Mouse (Mus musculus): Measurements from ENCODE around the gene Rabggta.

Gene Rabggta

DNA sequence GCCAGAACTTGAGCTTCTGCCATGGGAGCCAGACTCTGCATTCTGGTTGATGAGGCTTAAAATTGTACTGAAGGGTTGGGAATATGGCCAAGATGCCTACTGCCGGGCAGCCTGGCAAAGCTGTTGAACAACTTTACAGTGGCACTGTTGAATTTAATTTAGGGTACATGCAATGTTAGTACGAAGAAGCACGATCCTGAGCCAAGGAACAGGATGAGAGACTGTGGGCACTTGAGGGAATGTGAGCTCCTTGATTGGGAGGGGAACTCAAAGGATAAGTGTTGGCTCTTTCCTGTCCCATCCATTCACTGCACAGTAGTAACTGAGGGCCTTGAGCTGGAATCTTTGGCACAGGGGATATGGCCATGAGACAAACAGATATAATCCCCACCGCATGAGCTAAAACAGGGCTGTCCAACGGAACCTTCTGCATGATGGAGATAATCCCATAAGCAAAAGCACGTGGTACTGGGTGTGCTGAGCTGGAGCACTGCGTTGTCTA, 8.5 kb upstream of the Rabggta start:
- DNase-seq: no peak

GRCm38 (mm10) chr14:55730116-55730515, 8.1 kb upstream of the Rabggta start:
- DNase-seq: no peak

- DNase-seq: no peak
Observed at GRCm38 (mm10) chr14:55727889-55728685, 6.0 kb upstream of the Rabggta start.

- DNase-seq: no peak
Observed at GRCm38 (mm10) chr14:55726261-55726660, 4.2 kb upstream of the Rabggta start.

DNA sequence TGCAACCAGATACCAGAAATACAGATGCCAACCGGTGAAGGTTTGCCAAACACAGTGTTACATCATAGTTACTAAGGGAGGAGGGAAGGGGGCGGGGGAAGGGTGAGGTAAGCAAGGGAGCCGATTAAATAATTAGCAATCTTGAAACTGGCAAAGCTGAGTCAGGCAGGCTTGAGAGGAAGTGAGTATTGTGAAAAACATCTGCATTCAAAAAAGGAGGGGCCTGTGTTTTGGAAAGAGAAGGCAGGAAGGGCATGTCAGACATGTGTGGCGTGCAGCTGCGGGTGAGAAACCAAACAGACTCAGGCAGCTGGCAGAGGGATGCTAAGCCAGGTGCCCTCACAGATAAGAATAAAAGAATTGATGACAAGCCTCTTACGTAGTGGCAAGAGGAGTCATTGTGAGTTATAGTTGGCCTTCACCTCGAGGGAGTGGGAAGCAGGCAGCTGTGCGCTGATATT, 2.4 kb upstream of the Rabggta start:
- DNase-seq: peak; percentile 26

DNA sequence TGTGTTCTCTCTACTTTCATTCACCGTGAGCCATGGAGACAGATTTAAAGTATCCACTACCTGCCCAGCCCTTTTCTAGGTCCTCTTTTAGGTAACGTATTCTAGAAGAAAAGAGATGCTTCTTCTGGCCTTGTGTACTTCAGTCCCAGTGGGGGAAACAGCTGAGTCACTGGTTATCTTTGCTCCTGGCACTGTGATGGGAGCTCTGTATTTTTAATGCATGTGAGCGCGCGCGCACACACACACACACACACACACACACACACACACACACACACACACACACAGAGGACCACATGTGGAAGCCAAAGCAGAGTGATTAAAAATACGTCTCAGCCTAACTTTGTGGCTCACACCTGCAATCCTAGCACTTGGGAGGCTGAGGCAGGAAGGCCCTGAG, 1.4 kb upstream of the Rabggta start:
- no peak for DNase-seq

- no peak for DNase-seq
Observed at GRCm38 (mm10) chr14:55722438-55722945, 429 bp upstream of the Rabggta start.

DNA sequence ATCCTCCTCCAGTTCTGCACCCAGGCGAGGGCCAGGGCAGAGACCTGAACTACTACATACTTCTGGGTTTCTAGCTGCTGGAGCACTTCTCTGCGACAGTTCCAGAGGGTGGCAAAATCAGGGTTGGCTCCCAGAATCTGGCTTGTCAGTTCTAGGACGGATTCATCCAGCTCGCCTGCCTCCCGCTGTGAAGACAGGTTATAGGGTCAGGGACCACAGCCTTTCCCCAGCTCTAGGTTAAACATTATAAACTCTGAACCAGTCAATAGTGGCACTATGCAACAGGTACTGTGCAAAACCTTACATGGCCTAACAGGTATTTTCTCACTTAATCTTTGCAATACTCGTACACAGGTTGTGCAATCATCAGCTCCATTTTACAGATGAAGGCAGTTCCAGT, 987 bp downstream of the Rabggta start:
- peak; percentile 63 for DNase-seq

DNA sequence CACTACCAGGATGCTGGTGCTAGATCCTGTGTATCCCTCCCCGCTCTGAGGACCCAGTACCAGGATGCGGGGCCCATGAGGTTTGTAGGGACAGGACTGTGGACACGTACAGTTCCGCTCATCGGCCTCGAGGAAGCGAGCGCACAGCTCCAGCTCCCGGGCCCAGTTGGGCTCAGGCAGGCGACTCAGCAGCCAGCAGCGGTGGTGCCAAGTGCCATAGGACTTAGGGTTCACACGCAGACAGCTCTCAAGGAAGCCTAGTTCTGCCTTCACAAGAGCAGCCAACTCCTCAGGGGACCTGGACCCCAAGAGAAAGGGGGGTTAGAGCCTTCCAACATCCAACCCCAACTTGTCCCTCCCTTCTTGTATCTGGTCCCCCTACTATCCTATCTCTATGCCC, 1.4 kb downstream of the Rabggta start:
- no peak for DNase-seq

DNA sequence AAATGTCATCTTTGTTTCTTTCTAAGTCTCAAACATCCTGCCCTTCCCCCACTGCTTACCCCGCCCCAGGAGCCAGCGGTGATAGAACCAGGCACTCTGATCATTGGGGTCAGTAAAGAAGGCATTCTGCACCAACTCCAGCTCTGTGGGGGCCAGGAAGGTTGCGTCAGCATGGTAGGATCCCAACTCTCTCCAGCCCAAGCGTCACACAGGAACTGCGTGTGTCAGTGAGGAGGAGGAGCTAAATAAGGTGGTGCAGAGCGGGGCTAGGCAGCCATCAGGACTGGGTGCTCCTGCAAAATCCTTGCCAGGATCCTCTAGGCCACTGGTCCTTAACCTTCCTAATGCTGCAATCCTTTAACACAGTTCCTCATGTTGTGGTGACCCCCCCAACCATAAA, 2.3 kb downstream of the Rabggta start:
- no peak for DNase-seq

DNA sequence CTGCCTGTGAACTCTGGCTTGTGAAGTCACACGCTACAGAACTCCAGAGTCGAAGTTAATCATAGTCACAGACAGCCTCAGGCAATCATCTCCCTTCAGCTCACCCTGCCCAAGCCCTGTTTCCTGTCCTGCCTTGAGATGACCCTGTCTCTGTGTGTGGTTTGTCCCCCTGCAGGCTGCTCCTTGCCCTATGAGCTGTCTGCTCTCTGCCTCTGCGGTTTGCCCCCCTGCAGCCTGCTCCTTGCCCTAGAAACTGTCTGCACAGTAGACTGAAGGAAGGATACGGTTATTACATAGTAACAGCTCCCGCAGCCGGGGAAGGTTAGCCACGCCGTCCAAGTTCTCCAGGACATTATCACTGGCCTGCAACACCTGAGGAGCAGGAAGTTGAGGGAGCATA, 5.2 kb downstream of the Rabggta start:
- DNase-seq: peak; percentile 78

DNA sequence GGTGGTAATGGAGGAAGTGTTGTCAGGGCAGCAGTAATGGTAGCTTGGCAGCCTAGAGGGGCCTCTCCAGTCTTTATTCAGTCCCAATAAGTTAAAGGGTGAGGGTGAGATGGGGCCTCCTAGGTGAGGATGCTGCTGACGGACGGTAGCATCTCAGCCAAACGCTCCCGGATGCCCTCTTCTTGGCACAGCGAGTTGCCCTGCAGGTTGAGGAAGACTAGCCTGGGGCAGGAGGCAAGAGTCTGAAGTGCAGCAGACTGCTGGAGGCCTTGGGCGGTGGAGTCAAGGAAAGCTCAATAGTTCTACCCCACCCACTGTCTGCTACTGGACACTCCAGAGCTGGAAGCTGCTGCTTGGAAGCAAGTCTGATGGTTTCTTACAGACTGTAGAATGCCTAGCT, 5.8 kb downstream of the Rabggta start:
- peak; percentile 47 for DNase-seq

GRCm38 (mm10) chr14:55714893-55715292, 7.2 kb downstream of the Rabggta start:
- DNase-seq: no peak

GRCm38 (mm10) chr14:55713729-55714122, 8.3 kb downstream of the Rabggta start, which contains the start of gene Tgm1:
Gene Tgm1, minus strand, starts transcription at chr14:55713926.
- DNase-seq: no peak

DNA sequence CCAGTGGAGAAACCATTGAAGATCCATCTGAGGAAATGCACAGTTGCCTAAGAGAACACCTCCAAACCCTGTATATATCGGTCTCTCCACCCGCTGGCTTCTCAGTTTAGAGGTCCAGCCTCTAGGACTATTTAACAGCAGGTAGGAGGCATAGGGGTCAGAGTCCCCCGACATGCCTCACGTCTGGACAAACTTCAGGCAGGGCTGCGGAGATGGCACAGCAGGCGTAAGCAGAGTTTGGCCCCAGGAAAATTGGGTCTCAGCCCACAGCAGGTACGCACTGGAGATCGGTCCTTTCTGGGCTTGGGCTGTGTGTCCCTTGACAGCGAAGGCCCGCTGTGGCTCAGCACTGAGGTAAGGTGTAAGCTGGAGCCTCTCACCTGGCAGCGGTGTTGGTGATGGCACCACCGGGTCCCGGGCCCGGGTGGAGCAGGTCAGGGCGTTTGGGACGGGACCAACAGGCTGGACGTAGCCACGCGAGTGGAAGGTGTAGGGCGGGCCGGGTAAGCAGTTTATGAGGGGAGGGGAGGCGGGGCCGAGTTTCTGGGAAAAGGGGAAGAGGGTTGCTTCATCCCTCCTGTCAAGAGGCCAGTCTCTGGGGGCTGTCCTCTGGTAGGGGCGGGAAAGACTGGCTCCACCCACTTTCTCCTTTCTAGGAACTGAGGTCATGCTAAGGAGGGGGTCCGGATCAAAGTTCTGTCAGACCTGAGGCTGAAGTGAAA, 8.9 kb downstream of the Rabggta start:
- peak; percentile 77 for DNase-seq

GRCm38 (mm10) chr14:55711786-55712185, 10.3 kb downstream of the Rabggta start:
- no peak for DNase-seq

DNA sequence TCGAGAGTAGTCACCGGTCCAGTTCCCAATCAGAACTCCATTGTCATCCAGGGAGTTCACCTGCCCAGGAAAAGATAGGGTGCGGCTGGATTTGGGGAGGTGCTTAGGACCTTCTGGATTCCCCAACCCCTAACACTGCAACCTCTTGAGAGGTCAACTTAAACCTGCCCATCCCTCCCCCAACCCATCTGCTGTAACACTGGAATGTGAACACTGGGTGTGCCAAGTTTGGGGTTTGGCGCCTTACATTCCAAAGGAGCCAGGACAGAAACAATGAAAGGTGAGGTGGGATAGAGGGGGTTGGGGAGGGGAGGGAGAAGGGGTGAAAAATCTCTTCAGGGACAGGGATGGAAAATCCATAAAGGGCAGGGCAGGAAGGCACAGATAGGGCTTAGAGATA, 12.6 kb downstream of the Rabggta start:
- no peak for DNase-seq

DNA sequence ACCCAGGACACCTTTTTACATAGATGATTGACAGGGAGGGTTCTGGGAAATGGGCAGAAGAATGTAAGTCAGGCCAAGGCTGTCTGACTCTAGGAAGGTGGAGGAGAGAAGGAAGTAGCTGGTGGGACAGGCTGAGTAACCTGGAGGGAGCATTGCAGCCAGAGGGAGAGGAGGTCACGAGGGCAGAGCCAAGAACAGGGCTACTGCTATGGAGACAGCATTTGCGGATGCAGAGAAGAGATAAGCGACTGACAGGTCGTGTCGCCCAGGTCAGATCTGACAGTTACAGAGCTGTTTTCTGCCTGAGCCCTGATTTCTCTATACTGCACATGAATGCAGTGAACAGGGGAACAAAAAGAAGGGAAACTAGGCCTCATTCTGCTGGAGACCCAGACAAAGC, 14.7 kb downstream of the Rabggta start:
- no peak for DNase-seq

DNA sequence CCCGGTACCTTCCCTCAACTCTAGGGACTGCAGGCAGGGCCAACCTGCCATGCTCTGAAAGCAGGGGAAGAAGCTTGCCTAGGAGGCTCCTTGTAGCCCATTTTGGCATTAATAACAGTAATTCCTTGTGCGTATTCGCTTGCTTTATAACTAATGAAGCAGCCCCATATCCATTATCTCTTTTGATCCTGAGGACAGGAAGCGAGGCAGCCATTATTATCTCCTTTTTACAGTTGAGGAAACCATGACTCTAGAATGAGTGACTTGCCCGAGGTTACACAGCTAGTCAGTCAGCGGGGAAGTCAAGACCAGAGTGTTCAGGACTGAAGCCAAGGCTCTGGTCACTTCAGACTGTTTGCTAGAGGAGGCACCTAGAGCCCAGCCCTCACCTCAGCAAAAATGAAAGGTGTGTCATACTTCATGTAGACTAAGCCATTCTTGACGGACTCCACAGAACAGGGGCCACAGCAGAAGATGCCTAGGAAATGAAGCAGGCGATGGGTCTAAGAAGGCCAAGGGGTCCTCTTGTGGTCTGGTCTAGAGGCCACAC, 15.9 kb downstream of the Rabggta start:
- DNase-seq: no peak

DNA sequence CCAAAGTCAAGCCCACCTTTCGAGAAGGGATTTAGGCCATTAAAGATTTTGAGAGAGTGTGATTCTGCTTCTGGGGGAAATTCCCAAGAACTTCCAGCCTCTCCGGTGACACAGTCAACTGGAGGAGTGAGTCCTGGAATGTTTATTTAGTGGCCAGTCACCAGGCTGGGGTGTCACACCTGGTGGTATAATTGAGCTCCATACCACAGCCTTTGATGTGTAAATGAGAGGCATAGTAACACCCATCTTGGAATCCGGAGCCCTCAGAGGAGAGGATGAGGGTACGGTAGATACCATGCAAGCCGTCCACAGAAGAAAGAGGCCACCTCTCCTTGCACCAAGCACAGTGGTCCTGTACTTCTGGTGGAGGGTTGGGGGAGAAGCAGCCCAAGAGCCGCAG, 19.3 kb downstream of the Rabggta start:
- DNase-seq: no peak

DNA sequence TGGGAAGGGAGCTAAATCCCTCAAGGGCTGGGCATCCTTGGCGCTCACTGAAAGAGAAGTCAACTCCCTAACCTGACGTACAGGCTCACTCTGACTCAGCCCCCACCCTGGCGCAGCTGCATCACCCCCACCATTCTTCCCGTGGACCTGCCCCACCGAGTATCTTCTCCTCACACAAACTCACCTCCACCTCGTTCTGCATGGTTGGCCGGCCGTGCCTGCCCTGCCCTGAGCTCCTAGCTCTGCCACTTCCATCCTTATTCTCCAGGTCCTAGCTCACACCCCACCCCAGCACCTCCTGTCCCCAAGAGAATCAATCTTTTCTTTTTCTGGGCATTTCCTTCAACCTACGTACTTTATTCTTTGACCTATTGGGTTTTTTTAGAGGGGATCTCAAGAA, 20.9 kb downstream of the Rabggta start:
- no peak for DNase-seq

DNA sequence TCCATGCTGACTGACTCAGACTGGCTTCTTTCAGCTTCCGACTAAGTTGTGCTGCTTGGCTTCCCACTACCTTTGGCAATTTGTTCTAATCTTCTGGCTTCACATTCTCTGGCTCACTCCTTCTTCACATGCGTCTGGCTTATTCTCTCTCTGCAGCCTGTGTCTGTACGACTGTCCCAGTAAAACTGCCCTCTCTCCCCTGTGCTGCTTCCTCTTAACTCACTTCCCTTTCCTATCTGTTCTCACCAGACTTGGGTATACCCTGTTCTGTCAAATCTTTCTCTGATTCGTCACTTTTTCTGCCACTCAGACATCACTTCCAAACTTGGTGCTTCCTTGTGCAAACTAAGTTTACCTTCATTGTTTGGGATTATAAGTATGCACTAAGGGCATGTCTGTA, 24.8 kb downstream of the Rabggta start:
- DNase-seq: no peak

DNA sequence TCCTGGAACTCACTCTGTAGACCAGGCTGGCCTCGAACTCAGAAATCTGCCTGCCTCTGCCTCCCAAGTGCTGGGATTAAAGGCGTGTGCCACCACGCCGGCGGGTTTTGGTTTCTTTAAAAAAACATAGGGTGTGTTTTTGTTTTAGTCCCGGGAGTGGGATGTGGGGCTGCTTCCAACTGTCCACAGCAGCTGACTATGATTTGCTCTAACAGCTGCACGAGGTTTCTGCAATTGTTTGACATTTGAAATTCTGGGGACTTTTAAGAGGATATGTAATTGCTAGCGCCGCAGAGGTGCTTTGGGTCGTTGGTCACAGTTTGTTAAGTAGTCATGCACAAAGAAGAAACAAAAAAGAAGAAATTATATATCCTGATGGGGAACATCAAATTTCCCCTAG, 32.6 kb downstream of the Rabggta start:
- no peak for DNase-seq

GRCm38 (mm10) chr14:55682118-55682493, 40.0 kb downstream of the Rabggta start:
- DNase-seq: no peak
